Mouse (Mus musculus) cerebellum, adult 2 months (tissue): ENCODE measurements at regions not wholly inside any gene's neighbourhood (a gene's known extent, or its start where the extent isn't known, plus 50 kb on each side); places are given as distances from the start of the nearest gene placed in this dataset.

Experiments
- CTCF ChIP-seq: fragments of 200-500 bp; IDR thresholded peaks from 2 replicates; pipeline ENCODE4 v1.5.1; 2011; ENCODE audit warnings: low read depth, mild to moderate bottlenecking, control low read depth, low read length, moderate library complexity, borderline replicate concordance; ENCODE audit not compliant: insufficient read depth
- POLR2A ChIP-seq: fragments of 200-500 bp; IDR thresholded peaks from 2 replicates; pipeline ENCODE4 v1.6.1; 2011; ENCODE audit warnings: low read length, control low read depth, borderline replicate concordance; ENCODE audit not compliant: insufficient read depth

DNA sequence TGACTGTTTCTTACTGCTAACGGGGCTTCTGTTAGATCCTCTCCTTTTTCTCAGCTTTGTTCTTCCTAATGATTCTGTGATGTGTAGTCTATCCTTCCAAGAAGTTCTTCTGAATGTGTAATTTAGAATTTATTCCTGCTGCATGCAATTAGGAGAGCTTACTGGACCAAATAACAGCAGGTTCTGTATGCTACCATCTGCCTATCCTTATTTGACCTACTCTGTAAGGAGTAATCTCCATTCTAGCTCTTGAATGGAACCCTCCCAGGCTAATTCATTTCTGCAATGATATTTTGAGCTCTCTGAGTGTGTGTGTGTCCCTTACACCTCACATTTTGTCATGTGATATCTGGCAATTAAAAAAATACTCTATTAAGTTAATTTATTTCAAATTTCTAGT, 201.9 kb upstream of the Got2 start:
- TF ChIP-seq CTCF (no peak), POLR2A (no peak)
